Mouse (Mus musculus) embryonic facial prominence, embryonic 11.5 days (tissue): Measurements from ENCODE around the gene Arl5a. TPM values are rescaled to one million over a fixed set of nuclear protein-coding genes. Genes with fewer than 3 reads are reported as not detected.

Source experiments
- ATAC-seq: fragments of 200-750 bp; cut with Nextera tagmentation; replicated peaks from 2 replicates; pipeline ENCODE4 v1.8.0; 2017; ENCODE audit warnings: low read depth; ENCODE audit not compliant: insufficient number of reproducible peaks, low FRiP score, low TSS enrichment
- DNase-seq: peaks from one replicate; pipeline ENCODE4 v3.0.0-alpha.2; 2015; ENCODE audit warnings: low spot score
- H3K27ac ChIP-seq: fragments of 300-500 bp; sonication (generic); replicated peaks from 2 replicates; pipeline ENCODE4 v1.5.1; 2014; ENCODE audit warnings: mild to moderate bottlenecking, low read depth, low read length, control low read depth
- H3K27me3 ChIP-seq: fragments of 300-500 bp; sonication (generic); 2 replicates; pipeline ENCODE4 v1.6.1; 2014; ENCODE audit warnings: mild to moderate bottlenecking, low read length, moderate library complexity, mixed read lengths; ENCODE audit not compliant: control insufficient read depth, insufficient read depth
- H3K36me3 ChIP-seq: fragments of 300-500 bp; sonication (generic); replicated peaks from 2 replicates; pipeline ENCODE4 v1.6.1; 2014; ENCODE audit warnings: low read depth, mild to moderate bottlenecking, low read length, moderate library complexity, mixed read lengths; ENCODE audit not compliant: control insufficient read depth, insufficient read depth
- H3K4me1 ChIP-seq: fragments of 300-500 bp; sonication (generic); 2 replicates; pipeline ENCODE4 v1.6.1; 2014; ENCODE audit warnings: low read length, mixed read lengths; ENCODE audit not compliant: control insufficient read depth, insufficient read depth
- H3K4me2 ChIP-seq: fragments of 300-500 bp; sonication (generic); 2 replicates; pipeline ENCODE4 v1.6.1; 2014; ENCODE audit warnings: low read depth, mild to moderate bottlenecking, control low read depth, low read length, moderate library complexity
- H3K4me3 ChIP-seq: fragments of 300-500 bp; sonication (generic); 2 replicates; pipeline ENCODE4 v1.5.1; 2014; ENCODE audit warnings: low read depth, low read length, control low read depth
- H3K9ac ChIP-seq: fragments of 300-500 bp; sonication (generic); replicated peaks from 2 replicates; pipeline ENCODE4 v1.6.1; 2014; ENCODE audit warnings: mild to moderate bottlenecking, control low read depth, low read length
- H3K9me3 ChIP-seq: fragments of 300-500 bp; sonication (generic); replicated peaks from 2 replicates; pipeline ENCODE4 v1.6.1; 2016; ENCODE audit warnings: mild to moderate bottlenecking, low read length, inconsistent platforms, mixed read lengths; ENCODE audit not compliant: control insufficient read depth
- WGBS: fragments of 180-500 bp; shearing (Covaris S2); extraction: QIAGEN DNeasy Blood & Tissue Kit; methylation state at CpG from one replicate; pipeline ENCODE4 v1.1.7; 2014; 5-methylcytosine and 5-hydroxymethylcytosine counted together
- polyA plus RNA-seq: library from polyadenylated mRNA; unstranded; fragments of >200 nt; fragmentation: Nextera tagmentation; extraction: Ambion mirVana; gene quantifications from 2 replicates; pipeline ENCODE4 v1.2.1, GENCODE M21; 2014

Gene Arl5a
- polyA plus RNA-seq, 1 experiment from 2014 or later, result 91.3 TPM

DNA sequence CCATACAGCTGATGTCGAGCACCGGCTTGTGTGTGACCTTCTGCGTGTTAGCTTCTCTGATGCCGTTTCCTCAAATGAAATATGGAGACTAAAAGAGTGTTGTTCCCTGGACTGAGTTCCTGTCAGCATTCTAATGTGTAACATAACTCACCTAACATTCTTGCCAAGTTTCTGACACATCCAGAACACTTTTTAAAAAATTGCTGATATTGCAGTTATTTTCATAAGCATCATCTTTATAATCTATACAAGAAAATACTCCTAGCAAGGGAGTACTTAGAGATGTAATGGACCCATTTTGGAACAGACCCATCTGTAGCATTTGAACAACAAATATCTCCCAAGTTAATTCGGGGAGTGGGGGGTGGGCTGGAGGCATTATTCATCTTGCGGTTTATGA lies 55.1 kb downstream of the Arl5a start:
- H3K4me3 ChIP-seq, result no peak overlapping the region
- H3K4me1 ChIP-seq, result no peaks in the 10 kb centered on the region
- no peak for DNase-seq
- H3K4me2 ChIP-seq, result no peak overlapping the region
- ATAC-seq, result no peak
- WGBS, result 89% methylated on average over 6 of the region's 6 CpGs
- H3K36me3 ChIP-seq, result no peaks in the 10 kb centered on the region
- H3K9me3 ChIP-seq, result no peaks in the 10 kb centered on the region
- H3K9ac ChIP-seq, result no peak overlapping the region
- no peak overlapping the region for H3K27ac ChIP-seq
- no peaks in the 10 kb centered on the region for H3K27me3 ChIP-seq

- WGBS, result 88% methylated on average over 5 of the region's 5 CpGs
- Histone ChIP-seq H3K9me3 (no peaks in the 10 kb centered on the region), H3K27me3 (no peaks in the 10 kb centered on the region), H3K4me2 (no peak overlapping the region), H3K4me3 (no peak overlapping the region), H3K9ac (no peak overlapping the region), H3K27ac (no peak overlapping the region), H3K4me1 (no peaks in the 10 kb centered on the region), H3K36me3 (no peaks in the 10 kb centered on the region)
- ATAC-seq (no peak), DNase-seq (no peak)
These were observed 57.0 kb downstream of the Arl5a start for GRCm38 (mm10) chr2:52367665-52368064.

DNA sequence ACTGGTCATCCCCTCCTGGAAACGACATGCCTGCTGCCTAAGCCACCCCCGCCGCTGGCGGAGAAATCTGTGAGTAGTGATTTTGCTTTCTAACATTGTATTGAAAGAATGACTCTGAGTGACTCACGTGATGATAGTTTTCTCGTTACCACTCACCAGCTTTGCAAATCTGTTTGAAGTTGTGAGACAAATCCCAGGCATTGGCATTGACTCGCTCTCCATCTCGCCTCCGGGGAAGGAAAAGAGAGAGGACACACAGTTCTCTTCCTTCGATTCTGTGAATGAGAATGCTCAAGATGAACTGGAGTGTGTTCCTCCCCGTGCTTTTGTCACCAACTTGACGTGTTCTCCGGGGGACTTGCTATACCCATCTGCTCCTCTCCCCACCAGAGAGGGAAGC lies 57.5 kb downstream of the Arl5a start:
- 70% methylated on average over 13 of the region's 13 CpGs for WGBS
- Histone ChIP-seq H3K27me3 (no peaks in the 10 kb centered on the region), H3K9me3 (no peaks in the 10 kb centered on the region), H3K4me2 (no peak overlapping the region), H3K4me1 (no peaks in the 10 kb centered on the region), H3K9ac (no peak overlapping the region), H3K27ac (no peak overlapping the region), H3K4me3 (no peak overlapping the region), H3K36me3 (no peaks in the 10 kb centered on the region)
- DNase-seq (no peak), ATAC-seq (no peak)

DNA sequence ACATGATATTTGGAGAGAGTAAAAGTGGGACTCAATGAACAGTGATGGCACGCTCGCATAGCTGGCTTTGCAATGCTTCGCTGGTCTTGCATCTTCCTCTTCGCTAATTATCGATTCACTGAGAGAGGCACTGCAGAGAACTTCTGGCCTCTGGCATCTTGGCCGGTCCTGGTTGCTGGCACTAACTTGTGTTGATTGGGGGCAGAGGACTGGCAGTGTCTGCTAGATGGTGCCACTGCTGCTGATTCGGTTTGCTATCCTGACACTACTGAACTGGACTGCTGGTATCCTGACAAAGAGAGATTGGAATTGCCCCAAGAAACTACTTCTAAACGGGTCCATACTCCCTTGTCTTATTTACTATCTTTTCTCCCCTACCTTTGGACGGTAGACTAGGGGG lies 63.6 kb downstream of the Arl5a start:
- WGBS, result 93% methylated on average over 9 of the region's 9 CpGs
- H3K27ac ChIP-seq, result no peak overlapping the region
- no peaks in the 10 kb centered on the region for H3K9me3 ChIP-seq
- no peaks in the 10 kb centered on the region for H3K27me3 ChIP-seq
- no peaks in the 10 kb centered on the region for H3K4me1 ChIP-seq
- ATAC-seq (no peak), DNase-seq (no peak)
- H3K4me3 ChIP-seq, result no peak overlapping the region
- no peaks in the 10 kb centered on the region for H3K36me3 ChIP-seq
- H3K4me2 ChIP-seq, result no peak overlapping the region
- no peak overlapping the region for H3K9ac ChIP-seq

DNA sequence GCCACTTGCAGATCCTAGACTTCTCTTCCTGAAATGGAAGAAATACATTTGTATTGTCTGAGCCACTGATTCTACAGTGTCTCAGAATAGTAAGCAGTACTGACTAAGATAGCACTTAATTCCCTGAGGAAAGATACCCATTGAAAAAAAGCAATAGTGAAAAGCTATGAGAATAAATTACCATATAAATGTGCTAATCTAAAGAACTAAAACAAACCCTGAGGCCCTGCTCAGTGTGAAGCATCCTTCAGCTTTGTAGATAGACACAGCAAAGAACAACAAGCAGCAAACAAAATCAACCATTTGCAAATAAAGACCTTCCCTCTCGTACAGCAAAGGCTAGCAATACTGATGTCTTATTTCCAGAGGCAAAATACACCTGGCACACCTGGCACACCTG lies 65.0 kb downstream of the Arl5a start:
- no peak overlapping the region for H3K9ac ChIP-seq
- DNase-seq (no peak), ATAC-seq (no peak)
- H3K4me3 ChIP-seq, result no peak overlapping the region
- H3K27me3 ChIP-seq, result no peaks in the 10 kb centered on the region
- H3K4me1 ChIP-seq, result no peaks in the 10 kb centered on the region
- no peak overlapping the region for H3K27ac ChIP-seq
- H3K9me3 ChIP-seq, result no peaks in the 10 kb centered on the region
- no peak overlapping the region for H3K4me2 ChIP-seq
- 65% methylated on average over 1 of the region's 1 CpGs for WGBS
- H3K36me3 ChIP-seq, result no peaks in the 10 kb centered on the region

- no peak overlapping the region for H3K9ac ChIP-seq
- no peak overlapping the region for H3K4me3 ChIP-seq
- H3K36me3 ChIP-seq, result no peaks in the 10 kb centered on the region
- no peak overlapping the region for H3K4me2 ChIP-seq
- H3K27me3 ChIP-seq, result no peaks in the 10 kb centered on the region
- no peak for DNase-seq
- H3K27ac ChIP-seq, result no peak overlapping the region
- no peak for ATAC-seq
- 76% methylated on average over 5 of the region's 5 CpGs for WGBS
- no peaks in the 10 kb centered on the region for H3K9me3 ChIP-seq
- no peaks in the 10 kb centered on the region for H3K4me1 ChIP-seq
These were observed 66.5 kb downstream of the Arl5a start for GRCm38 (mm10) chr2:52358156-52358555.

GRCm38 (mm10) chr2:52351029-52351428 lies 73.7 kb downstream of the Arl5a start:
- no peaks in the 10 kb centered on the region for H3K4me1 ChIP-seq
- no peak overlapping the region for H3K27ac ChIP-seq
- H3K9ac ChIP-seq, result no peak overlapping the region
- H3K36me3 ChIP-seq, result no peaks in the 10 kb centered on the region
- no peaks in the 10 kb centered on the region for H3K9me3 ChIP-seq
- ATAC-seq (no peak), DNase-seq (no peak)
- H3K4me3 ChIP-seq, result no peak overlapping the region
- WGBS, result 96% methylated on average over 1 of the region's 1 CpGs
- no peaks in the 10 kb centered on the region for H3K27me3 ChIP-seq
- H3K4me2 ChIP-seq, result no peak overlapping the region
